Mouse (Mus musculus) c-Kit-positive CD71-positive TER-119-negative erythroid progenitor cells, embryonic 14.5 days (primary cell): ENCODE data around the gene Phospho1.

Source experiments
- DNase-seq: peaks from one replicate; pipeline ENCODE4 v3.0.0-alpha.2; 2013; ENCODE audit warnings: low read depth

Gene Phospho1

DNA sequence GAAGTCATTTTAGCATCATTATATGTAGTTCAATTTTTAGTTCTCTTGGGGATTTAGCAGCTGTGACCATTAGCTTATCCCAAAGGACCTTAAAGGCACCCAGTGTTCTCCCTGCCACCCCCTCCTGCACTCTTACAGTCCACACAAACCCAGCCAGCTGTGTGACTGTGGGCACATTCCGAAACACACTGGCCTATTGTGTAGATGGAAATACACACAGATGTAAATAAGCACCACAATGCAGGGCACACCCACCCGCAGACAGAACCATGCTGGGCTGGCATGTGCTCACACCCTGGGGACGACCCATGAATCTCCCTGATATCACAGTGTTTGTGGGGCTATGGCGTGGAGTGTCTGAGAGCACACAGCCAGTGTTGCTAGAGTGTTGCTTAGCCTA, 12.1 kb upstream of the Phospho1 start:
- no peak for DNase-seq

DNA sequence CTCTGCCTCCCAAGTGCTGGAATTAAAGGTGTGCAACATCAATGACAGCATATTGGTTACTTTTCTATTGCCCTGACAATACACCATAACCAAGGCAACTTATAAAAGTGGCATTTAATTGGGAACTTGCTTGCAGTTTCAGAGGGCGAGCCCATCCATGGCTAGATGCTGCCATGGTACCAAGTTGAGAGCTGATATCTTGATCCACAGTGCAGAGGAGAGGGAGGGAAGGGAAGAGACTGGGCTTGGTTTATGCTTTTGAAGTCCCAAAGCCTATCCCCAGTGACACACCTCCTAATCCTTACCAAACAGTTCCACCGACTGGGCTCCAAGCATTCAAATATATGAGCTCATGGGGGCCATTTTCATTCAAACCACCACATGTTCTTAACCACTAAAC, 10.2 kb upstream of the Phospho1 start:
- DNase-seq, result no peak

- no peak for DNase-seq
Observed at GRCm38 (mm10) chr11:95814857-95815256, 9.4 kb upstream of the Phospho1 start.

GRCm38 (mm10) chr11:95815412-95815811, 8.9 kb upstream of the Phospho1 start:
- DNase-seq, result no peak

- DNase-seq, result no peak
Observed at GRCm38 (mm10) chr11:95819138-95819537, 5.2 kb upstream of the Phospho1 start.

GRCm38 (mm10) chr11:95821511-95821910, 2.8 kb upstream of the Phospho1 start:
- DNase-seq, result no peak

DNA sequence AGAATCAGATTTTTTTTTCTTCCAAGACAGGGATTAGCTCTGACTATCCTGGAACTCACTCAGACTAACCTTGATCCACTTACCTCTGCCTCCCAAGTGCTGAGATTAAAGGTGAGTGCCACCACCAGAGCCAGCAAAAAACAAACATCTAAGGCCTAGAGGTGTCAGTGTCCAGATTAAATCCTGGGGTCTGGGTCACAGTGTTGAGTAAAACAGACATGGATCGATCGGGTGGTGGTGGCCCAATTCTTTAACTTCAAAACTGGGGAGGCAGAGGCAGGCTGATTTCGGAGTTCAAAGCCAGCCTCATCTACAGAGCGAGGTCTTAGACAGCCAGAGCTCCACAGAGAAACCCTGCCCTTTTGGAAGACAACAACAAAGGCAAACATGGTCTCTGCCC, 1.9 kb upstream of the Phospho1 start:
- DNase-seq, result no peak

DNA sequence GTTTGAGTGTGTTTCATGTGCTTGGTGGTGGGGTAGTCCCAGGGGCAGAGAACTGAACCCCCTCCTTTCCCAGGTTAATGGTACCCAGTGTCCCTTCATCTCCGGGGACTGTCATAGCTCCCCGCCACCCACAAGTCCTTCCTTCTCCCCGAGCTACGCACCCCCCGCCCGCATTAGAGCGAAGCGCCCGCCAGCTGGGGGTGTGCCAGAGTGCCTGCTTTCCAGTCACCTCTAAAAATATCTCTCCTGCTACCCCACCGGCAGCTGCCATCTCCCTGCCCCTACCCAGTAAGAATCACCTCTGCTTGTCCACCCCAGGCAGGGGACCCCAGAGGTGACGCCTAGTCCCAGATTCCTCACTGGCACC, 561 bp downstream of the Phospho1 start:
- DNase-seq, result no peak

GRCm38 (mm10) chr11:95825625-95826024, 1.3 kb downstream of the Phospho1 start:
- no peak for DNase-seq

GRCm38 (mm10) chr11:95826317-95827167, 2.2 kb downstream of the Phospho1 start:
- DNase-seq, result no peak

- DNase-seq, result no peak
Observed at GRCm38 (mm10) chr11:95827168-95827447, 2.8 kb downstream of the Phospho1 start.

DNA sequence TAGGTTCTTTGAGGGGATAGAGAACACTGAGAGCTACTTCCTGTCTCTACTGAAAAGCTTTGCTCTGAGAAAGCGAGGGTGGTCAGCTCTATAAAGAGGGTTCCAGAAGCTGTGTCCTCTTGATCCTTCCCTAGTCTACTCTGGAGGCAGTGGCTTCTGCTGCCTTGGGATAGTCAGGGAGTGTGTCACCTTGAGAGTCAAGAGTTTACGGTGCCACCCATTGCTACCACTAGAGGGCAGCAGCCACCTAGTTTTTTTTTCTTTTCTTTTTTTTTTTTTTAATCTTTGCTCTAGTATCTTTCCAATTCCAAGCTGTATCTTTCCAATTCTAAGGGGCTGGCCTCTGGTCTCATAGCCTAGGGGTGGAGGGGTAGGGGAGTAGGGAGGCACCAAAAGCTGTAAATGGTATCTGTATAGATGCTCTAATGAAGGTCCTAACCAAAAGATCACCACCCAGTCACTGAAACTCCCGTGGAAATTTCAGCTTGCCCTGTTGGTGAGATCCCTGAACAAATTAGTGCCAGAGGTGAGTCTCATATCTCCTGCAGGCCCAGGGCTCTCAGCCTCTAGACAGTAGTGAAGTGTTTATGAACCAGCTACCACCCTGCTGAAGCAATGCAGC, 3.3 kb downstream of the Phospho1 start:
- peak; percentile 65 for DNase-seq

GRCm38 (mm10) chr11:95828181-95828964, 4.1 kb downstream of the Phospho1 start:
- DNase-seq, result no peak

- DNase-seq, result no peak
Observed at GRCm38 (mm10) chr11:95829526-95830050, 5.3 kb downstream of the Phospho1 start.

DNA sequence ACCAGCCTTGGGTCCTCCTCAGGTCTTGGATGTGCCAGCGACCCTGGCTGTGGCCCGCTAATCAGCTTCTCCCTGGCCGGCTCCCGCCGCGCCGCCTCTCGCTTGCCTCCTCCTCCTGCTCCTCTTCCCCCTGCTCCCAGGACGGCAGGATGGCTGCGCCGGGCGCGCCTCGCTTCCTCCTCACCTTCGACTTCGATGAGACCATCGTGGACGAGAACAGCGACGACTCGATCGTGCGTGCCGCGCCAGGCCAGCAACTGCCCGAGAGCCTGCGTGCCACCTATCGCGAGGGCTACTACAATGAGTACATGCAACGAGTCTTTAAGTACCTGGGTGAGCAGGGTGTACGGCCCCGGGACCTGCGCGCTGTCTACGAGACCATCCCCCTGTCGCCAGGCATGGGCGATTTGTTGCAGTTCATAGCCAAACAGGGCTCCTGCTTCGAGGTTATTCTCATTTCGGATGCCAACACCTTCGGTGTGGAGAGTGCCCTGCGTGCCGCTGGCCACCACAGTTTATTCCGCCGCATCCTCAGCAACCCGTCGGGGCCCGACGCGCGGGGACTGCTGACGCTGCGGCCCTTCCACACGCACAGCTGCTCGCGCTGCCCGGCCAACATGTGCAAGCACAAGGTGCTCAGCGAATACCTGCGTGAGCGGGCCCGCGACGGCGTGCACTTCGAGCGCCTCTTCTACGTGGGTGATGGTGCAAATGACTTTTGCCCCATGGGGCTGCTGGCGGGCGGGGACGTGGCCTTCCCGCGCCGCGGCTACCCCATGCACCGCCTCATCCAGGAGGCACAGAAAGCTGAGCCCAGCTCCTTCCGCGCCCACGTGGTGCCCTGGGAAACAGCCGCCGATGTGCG, 6.3 kb downstream of the Phospho1 start:
- no peak for DNase-seq

DNA sequence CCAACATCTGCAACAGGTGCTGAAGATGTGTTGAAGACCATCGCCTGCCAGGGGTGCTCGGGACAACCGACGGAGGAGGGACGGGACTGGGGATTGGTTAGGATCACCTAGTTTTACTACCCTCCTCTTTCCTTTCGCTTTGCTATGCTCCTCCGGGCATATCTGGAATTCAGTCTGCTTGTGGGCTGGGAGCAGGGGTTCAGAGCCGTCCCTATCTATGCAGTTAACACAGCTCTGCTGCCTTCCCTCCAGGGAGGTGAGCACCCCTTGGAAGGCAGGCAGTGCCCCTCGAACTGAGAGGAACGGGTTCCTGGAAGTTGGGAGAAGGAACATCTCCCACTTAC, 6.9 kb downstream of the Phospho1 start:
- DNase-seq, result no peak

- no peak for DNase-seq
Observed at GRCm38 (mm10) chr11:95831641-95832040, 7.3 kb downstream of the Phospho1 start.

DNA sequence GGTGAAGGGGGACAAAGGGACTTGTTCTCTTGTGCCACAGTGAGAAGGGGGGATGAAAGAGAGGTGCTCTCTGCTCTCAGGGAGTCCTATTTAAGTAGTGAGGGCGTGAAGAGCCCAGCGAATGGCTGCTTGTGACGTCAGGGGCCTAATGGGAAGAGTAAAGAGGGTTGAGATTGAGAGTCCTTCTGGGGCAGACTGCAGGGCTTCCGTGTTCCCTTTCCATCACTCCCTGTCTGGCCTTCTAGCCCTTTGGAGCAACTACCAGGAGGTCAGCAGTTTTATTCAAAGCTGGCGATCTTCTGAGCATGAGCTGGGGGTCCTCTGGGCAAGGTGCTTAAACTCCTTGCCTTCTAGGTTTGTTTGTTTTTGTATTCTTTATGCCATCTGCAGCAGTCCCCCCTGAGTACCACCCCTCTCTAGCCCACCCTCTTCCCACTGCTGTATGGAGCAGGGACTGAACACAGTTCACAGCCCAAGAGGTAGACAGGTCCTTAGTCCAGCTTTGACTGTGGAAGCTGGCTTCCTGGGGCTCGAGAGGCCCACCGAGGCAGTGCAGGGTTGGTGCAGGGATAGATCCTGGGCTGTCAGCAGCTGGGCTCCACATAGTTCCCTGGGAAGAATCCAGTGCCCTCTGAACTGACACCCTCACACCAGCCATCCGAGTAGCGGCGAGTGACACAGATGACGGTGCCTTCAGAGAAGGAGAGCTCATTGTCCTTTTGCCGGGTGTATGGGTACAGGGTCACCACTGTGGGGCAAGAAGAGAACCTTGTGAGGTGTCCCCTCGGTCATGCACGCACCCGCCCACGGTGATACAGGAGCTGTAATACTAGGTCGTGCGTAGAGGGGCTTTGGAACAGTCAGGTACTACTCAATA, 8.1 kb downstream of the Phospho1 start:
- DNase-seq, result no peak

GRCm38 (mm10) chr11:95833006-95833570, 8.8 kb downstream of the Phospho1 start:
- DNase-seq, result no peak

GRCm38 (mm10) chr11:95833631-95834142, 9.4 kb downstream of the Phospho1 start:
- no peak for DNase-seq
